Mouse (Mus musculus) kidney, embryonic 16.5 days (tissue): Measurements from ENCODE around the gene Frzb. TPM values are rescaled to one million over a fixed set of nuclear protein-coding genes. Genes with fewer than 3 reads are reported as not detected.

Source experiments
- ATAC-seq: fragments of 200-750 bp; cut with Nextera tagmentation; 2 replicates; pipeline ENCODE4 v1.8.0; 2017; ENCODE audit warnings: moderate TSS enrichment; ENCODE audit not compliant: low FRiP score, low TSS enrichment
- H3K27ac ChIP-seq: fragments of 300-500 bp; sonication (generic); 2 replicates; pipeline ENCODE4 v1.5.1; 2014; ENCODE audit warnings: low read length
- H3K27me3 ChIP-seq: fragments of 300-500 bp; sonication (generic); 2 replicates; pipeline ENCODE4 v1.6.1; 2014; ENCODE audit warnings: low read length, control low read depth, mixed read lengths; ENCODE audit not compliant: insufficient read depth
- H3K36me3 ChIP-seq: fragments of 300-500 bp; sonication (generic); 2 replicates; pipeline ENCODE4 v1.6.1; 2014; ENCODE audit warnings: low read length, control low read depth, mixed read lengths; ENCODE audit not compliant: insufficient read depth
- H3K4me1 ChIP-seq: fragments of 300-500 bp; sonication (generic); 2 replicates; pipeline ENCODE4 v1.6.1; 2014; ENCODE audit warnings: low read length, control low read depth, mixed read lengths; ENCODE audit not compliant: insufficient read depth
- H3K4me2 ChIP-seq: fragments of 300-500 bp; sonication (generic); replicated peaks from 2 replicates; pipeline ENCODE4 v1.6.1; 2014; ENCODE audit warnings: low read depth, low read length
- H3K4me3 ChIP-seq: fragments of 300-500 bp; sonication (generic); 2 replicates; pipeline ENCODE4 v1.5.1; 2014; ENCODE audit warnings: mild to moderate bottlenecking, low read length
- H3K9ac ChIP-seq: fragments of 300-500 bp; sonication (generic); replicated peaks from 2 replicates; pipeline ENCODE4 v1.6.1; 2014; ENCODE audit warnings: low read length
- H3K9me3 ChIP-seq: fragments of 300-500 bp; sonication (generic); 2 replicates; pipeline ENCODE4 v1.6.1; 2016; ENCODE audit warnings: low read length, control low read depth
- WGBS: fragments of 180-500 bp; shearing (Covaris S2); extraction: QIAGEN DNeasy Blood & Tissue Kit; methylation state at CpG from one replicate; pipeline ENCODE4 v1.1.7; 2014; 5-methylcytosine and 5-hydroxymethylcytosine counted together
- polyA plus RNA-seq: library from polyadenylated mRNA; unstranded; fragments of >200 nt; fragmentation: Nextera tagmentation; extraction: Ambion mirVana; gene quantifications from 2 replicates; pipeline ENCODE4 v1.2.1, GENCODE M21; 2015

The Frzb gene
- polyA plus RNA-seq, 1 experiment from 2014 or later, result 24.7 TPM

DNA sequence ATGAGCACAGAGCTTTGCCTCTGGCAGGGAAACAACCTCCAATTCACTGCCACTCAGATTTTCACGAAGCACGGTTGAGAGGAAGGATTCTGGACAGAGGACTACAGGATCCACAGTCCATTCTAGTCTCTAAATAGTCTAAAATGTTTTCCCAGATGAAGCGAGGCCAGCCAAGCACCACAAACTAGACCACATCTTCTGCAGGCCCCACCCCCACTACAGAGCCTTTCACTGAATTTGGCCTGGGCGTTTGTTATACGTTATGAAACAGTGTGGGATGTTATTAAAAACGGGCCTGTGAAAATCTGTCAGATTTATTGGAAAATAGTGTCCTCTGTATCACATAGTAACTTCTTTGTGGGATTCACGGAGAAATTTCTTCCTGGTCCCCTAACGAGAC lies 76.0 kb downstream of the Frzb start:
- Histone ChIP-seq H3K36me3 (no peaks in the 10 kb centered on the region), H3K4me2 (no peak overlapping the region), H3K4me1 (no peaks in the 10 kb centered on the region), H3K27ac (no peak overlapping the region), H3K4me3 (no peak overlapping the region), H3K27me3 (no peaks in the 10 kb centered on the region), H3K9ac (no peak overlapping the region), H3K9me3 (no peaks in the 10 kb centered on the region)
- 76% methylated on average over 8 of the region's 8 CpGs for WGBS
- no peak for ATAC-seq

Other genes with a start within 250 kb of the Frzb start
- gene Prdx6b, start 155.2 kb downstream of the Frzb start, polyA plus RNA-seq, result not detected in 2 replicates
- gene Dnajc10, start 132.2 kb downstream of the Frzb start, polyA plus RNA-seq, result 92.2 and 92.3 TPM in 2 replicates
- 44.4 and 60.9 TPM in 2 replicates for gene Nckap1, start 133.8 kb upstream of the Frzb start, polyA plus RNA-seq
- 14.3 TPM in 2 replicates for gene Dusp19, start 169.4 kb upstream of the Frzb start, polyA plus RNA-seq
- gene Nup35, start 169.6 kb upstream of the Frzb start, polyA plus RNA-seq, result 50.3 and 55.0 TPM in 2 replicates